Mouse (Mus musculus): ENCODE measurements at regions not wholly inside any gene's neighbourhood (a gene's known extent, or its start where the extent isn't known, plus 50 kb on each side); places are given as distances from the start of the nearest gene placed in this dataset.
A peak's percentile ranks its signal among the peaks of the same experiment; 100 is the strongest.

DNA sequence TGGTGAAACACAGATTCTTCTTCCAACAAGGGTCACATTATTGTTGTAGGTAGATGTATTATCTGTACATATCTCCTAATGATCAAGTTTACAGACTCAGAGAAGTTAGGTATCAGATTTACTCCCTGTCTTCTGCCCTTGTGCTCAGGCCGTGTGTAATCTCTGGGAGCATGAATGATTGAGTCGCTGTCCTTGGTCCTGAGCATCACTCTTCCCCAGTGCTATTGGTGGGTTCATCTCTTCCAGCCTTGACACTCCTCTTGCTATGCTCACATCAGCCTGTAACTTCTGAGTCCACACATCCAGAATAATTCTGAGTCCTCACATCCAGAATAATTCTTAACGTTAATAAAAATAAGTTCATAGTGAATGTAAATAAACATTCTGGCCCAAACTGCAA lies 295.6 kb downstream of the Basp1 start:
- no peaks in the 10 kb centered on the region for H3K27me3 ChIP-seq (ENCODE audit: control insufficient read depth, insufficient read depth, low read depth, low read length)
- H3K4me3 ChIP-seq (ENCODE audit: low read depth, low read length): no peak overlapping the region
- H3K4me2 ChIP-seq (ENCODE audit: low read length): no peak overlapping the region
- no peak for ATAC-seq
- no peaks in the 10 kb centered on the region for H3K36me3 ChIP-seq (ENCODE audit: control insufficient read depth, insufficient read depth, low read length)
- no peaks in the 10 kb centered on the region for H3K4me1 ChIP-seq (ENCODE audit: control insufficient read depth, insufficient read depth, low read length)
- H3K27ac ChIP-seq (ENCODE audit: low read length): no peak overlapping the region
- no peak overlapping the region for H3K9ac ChIP-seq (ENCODE audit: low read depth, low read length)
- no peaks in the 10 kb centered on the region for H3K9me3 ChIP-seq (replicated peaks; ENCODE audit: control insufficient read depth, low read length, poor library complexity, severe bottlenecking)
- 46% methylated on average over 3 of the region's 3 CpGs for WGBS

DNA sequence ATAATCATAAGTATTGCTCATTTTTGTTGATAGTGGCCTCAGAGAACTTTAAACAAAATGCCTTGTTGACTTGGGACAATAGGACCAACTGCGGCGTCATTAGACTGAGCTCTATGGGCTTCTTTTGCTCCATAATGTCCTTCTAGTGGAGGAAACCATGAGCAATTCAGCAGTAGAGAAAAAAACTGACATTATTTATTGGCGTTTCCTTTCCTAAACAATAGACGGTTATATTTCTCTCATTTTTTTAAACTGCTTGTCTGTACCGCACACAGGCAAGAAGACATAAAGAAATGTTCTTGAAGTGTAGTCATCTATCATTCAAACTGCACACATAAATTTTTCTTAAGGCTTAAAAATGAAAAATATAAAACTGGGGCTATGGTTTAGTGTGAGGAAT lies 310.8 kb downstream of the Basp1 start:
- H3K4me3 ChIP-seq (ENCODE audit: low read depth, low read length): no peak overlapping the region
- 96% methylated on average over 5 of the region's 5 CpGs for WGBS
- H3K9me3 ChIP-seq (replicated peaks; ENCODE audit: control insufficient read depth, low read length, poor library complexity, severe bottlenecking): no peaks in the 10 kb centered on the region
- no peak overlapping the region for H3K9ac ChIP-seq (ENCODE audit: low read depth, low read length)
- no peaks in the 10 kb centered on the region for H3K36me3 ChIP-seq (ENCODE audit: control insufficient read depth, insufficient read depth, low read length)
- H3K27me3 ChIP-seq (ENCODE audit: control insufficient read depth, insufficient read depth, low read depth, low read length): no peaks in the 10 kb centered on the region
- no peak for ATAC-seq
- no peak overlapping the region for H3K4me2 ChIP-seq (ENCODE audit: low read length)
- H3K4me1 ChIP-seq (ENCODE audit: control insufficient read depth, insufficient read depth, low read length): no peaks in the 10 kb centered on the region
- H3K27ac ChIP-seq (ENCODE audit: low read length): no peak overlapping the region

DNA sequence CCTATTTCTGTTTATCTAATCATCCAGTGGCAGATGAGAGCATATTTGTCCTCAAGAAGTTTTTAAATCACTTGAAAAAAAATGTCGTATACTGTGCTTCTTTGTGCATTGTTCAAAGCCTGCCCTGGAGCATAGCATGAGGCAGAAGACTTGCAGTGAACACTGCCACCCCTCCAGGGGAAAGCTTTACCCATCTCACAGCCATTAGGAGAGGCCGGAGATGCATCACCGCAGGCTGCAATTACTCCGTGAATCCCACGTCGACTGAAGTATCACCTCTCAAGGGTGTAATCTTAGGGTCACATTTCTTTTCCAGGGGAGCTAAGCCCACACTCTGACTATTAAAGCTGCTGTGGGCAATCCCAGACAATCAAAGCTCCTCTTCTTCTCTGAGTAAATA lies 319.8 kb downstream of the Basp1 start:
- peaks cover 3% of the 10 kb centered on the region; the same call in 1 of the 2 replicates for H3K4me1 ChIP-seq (ENCODE audit: control insufficient read depth, insufficient read depth, low read length)
- H3K9ac ChIP-seq (ENCODE audit: low read depth, low read length): no peak overlapping the region
- H3K4me2 ChIP-seq (ENCODE audit: low read length): no peak overlapping the region
- WGBS: 24% methylated on average over 6 of the region's 6 CpGs
- H3K27me3 ChIP-seq (ENCODE audit: control insufficient read depth, insufficient read depth, low read depth, low read length): no peaks in the 10 kb centered on the region
- no peak overlapping the region for H3K4me3 ChIP-seq (ENCODE audit: low read depth, low read length)
- ATAC-seq: 0 out of 2 replicates have a peak, but pooled peaks have one; percentile 54
- no peaks in the 10 kb centered on the region for H3K9me3 ChIP-seq (replicated peaks; ENCODE audit: control insufficient read depth, low read length, poor library complexity, severe bottlenecking)
- H3K36me3 ChIP-seq (ENCODE audit: control insufficient read depth, insufficient read depth, low read length): no peaks in the 10 kb centered on the region
- H3K27ac ChIP-seq (ENCODE audit: low read length): no peak overlapping the region

DNA sequence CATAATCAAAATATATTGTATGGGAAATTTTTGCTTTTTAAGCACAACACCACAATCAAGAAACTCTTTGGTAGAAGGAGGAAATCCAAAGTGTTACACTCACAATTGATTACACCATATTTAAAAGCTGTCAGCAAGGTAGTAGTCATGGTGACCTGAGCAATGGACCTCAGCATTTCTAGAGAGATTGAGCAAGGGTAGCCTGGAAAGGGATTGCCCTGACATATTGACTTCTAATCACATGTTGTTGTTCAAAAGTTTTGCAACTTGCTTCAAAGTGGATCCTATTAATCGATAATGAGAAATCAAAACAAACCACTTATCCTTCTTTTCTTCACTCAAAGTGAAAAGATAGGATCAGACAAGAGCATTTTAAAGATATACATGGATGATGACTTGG lies 343.9 kb downstream of the Basp1 start:
- no peak for ATAC-seq
- no peaks in the 10 kb centered on the region for H3K36me3 ChIP-seq (ENCODE audit: control insufficient read depth, insufficient read depth, low read length)
- H3K27me3 ChIP-seq (ENCODE audit: control insufficient read depth, insufficient read depth, low read depth, low read length): no peaks in the 10 kb centered on the region
- no peak overlapping the region for H3K9ac ChIP-seq (ENCODE audit: low read depth, low read length)
- no peaks in the 10 kb centered on the region for H3K4me1 ChIP-seq (ENCODE audit: control insufficient read depth, insufficient read depth, low read length)
- 91% methylated on average over 1 of the region's 1 CpGs for WGBS
- no peak overlapping the region for H3K4me2 ChIP-seq (ENCODE audit: low read length)
- H3K9me3 ChIP-seq (replicated peaks; ENCODE audit: control insufficient read depth, low read length, poor library complexity, severe bottlenecking): no peaks in the 10 kb centered on the region
- no peak overlapping the region for H3K27ac ChIP-seq (ENCODE audit: low read length)
- no peak overlapping the region for H3K4me3 ChIP-seq (ENCODE audit: low read depth, low read length)

DNA sequence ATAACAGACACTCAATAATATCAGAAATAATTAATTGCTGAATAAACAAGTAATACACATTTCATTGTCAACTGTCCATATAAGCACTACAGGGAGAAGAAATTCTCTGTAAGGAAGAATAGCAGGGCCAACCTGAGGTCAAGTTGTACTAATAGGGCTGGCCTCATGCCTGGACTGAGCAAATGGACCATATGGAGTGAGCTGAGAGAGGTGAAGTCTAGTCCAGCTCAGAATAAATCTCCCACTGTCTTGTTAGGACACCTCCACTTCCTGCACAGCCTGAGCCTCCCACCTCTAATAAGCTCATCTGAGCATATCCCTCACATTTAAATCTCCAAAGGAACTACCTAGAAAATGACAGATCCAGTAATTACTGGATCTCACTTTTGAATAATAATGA lies 354.2 kb downstream of the Basp1 start:
- H3K4me1 ChIP-seq (ENCODE audit: control insufficient read depth, insufficient read depth, low read length): no peaks in the 10 kb centered on the region
- no peak overlapping the region for H3K27ac ChIP-seq (ENCODE audit: low read length)
- H3K9ac ChIP-seq (ENCODE audit: low read depth, low read length): no peak overlapping the region
- 0 out of 2 replicates have a peak, but pooled peaks cover 2% of the 10 kb centered on the region for H3K9me3 ChIP-seq (replicated peaks; ENCODE audit: control insufficient read depth, low read length, poor library complexity, severe bottlenecking)
- H3K27me3 ChIP-seq (ENCODE audit: control insufficient read depth, insufficient read depth, low read depth, low read length): no peaks in the 10 kb centered on the region
- H3K4me3 ChIP-seq (ENCODE audit: low read depth, low read length): no peak overlapping the region
- no peak overlapping the region for H3K4me2 ChIP-seq (ENCODE audit: low read length)
- H3K36me3 ChIP-seq (ENCODE audit: control insufficient read depth, insufficient read depth, low read length): no peaks in the 10 kb centered on the region
- no peak for ATAC-seq

DNA sequence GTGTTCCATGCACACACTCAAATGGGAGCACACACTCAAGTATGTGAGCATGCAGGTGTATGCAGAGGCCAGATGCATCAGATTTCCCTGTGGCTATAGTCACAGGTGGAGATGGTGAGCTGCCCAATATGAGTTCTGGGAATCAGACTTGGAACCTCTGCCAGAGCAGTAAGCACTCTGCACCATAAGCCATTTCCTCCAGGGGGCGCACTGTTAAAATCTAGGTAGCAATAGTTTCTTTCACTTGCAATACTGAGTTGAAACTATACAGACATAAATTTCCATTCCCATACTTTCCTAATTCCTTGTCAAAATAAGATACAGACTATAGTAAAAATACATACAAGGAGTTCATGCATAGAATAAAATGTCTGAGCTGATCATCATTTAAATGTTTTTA lies 365.7 kb downstream of the Basp1 start:
- no peak overlapping the region for H3K27ac ChIP-seq (ENCODE audit: low read length)
- H3K27me3 ChIP-seq (ENCODE audit: control insufficient read depth, insufficient read depth, low read depth, low read length): no peaks in the 10 kb centered on the region
- no peaks in the 10 kb centered on the region for H3K9me3 ChIP-seq (replicated peaks; ENCODE audit: control insufficient read depth, low read length, poor library complexity, severe bottlenecking)
- no peak overlapping the region for H3K9ac ChIP-seq (ENCODE audit: low read depth, low read length)
- H3K4me1 ChIP-seq (ENCODE audit: control insufficient read depth, insufficient read depth, low read length): no peaks in the 10 kb centered on the region
- no peak overlapping the region for H3K4me2 ChIP-seq (ENCODE audit: low read length)
- no peak for ATAC-seq
- H3K36me3 ChIP-seq (ENCODE audit: control insufficient read depth, insufficient read depth, low read length): no peaks in the 10 kb centered on the region
- no peak overlapping the region for H3K4me3 ChIP-seq (ENCODE audit: low read depth, low read length)
- 32% methylated on average over 1 of the region's 1 CpGs for WGBS

DNA sequence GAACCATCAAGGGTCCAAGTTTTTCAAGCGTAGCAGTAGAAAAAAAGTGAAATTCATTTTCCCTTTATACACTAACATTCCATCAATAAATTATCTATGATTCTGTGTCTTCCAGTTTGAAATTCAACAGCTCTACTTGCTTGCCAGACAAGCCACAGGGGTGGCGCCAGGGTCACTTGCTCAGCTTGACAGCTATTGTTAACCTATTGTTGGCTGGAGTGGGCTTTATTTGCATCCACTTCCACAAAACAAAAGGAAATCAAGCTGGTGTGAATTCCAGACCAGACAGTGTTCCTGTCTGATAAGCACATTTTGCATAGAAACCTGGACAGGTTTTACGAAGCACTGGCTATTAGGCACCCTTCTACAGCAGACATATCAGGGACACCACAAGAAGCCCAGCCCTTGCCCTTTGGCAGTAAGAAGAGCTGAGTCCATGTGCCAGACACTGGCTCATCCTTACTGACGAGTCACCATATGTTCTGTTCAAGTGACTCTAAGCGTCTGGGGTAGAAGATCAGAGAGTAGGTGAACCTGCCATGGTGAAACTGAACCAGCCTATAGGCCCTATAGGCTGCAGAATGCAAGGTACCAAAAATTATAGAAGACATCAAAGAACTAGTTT lies 366.9 kb downstream of the Basp1 start:
- no peak for ATAC-seq
- 47% methylated on average over 5 of the region's 5 CpGs for WGBS
- Histone ChIP-seq H3K9ac (ENCODE audit: low read depth, low read length) (no peak overlapping the region), H3K9me3 (replicated peaks; ENCODE audit: control insufficient read depth, low read length, poor library complexity, severe bottlenecking) (no peaks in the 10 kb centered on the region), H3K4me2 (ENCODE audit: low read length) (no peak overlapping the region), H3K4me3 (ENCODE audit: low read depth, low read length) (no peak overlapping the region), H3K27me3 (ENCODE audit: control insufficient read depth, insufficient read depth, low read depth, low read length) (no peaks in the 10 kb centered on the region), H3K27ac (ENCODE audit: low read length) (no peak overlapping the region), H3K4me1 (ENCODE audit: control insufficient read depth, insufficient read depth, low read length) (no peaks in the 10 kb centered on the region), H3K36me3 (ENCODE audit: control insufficient read depth, insufficient read depth, low read length) (no peaks in the 10 kb centered on the region)

DNA sequence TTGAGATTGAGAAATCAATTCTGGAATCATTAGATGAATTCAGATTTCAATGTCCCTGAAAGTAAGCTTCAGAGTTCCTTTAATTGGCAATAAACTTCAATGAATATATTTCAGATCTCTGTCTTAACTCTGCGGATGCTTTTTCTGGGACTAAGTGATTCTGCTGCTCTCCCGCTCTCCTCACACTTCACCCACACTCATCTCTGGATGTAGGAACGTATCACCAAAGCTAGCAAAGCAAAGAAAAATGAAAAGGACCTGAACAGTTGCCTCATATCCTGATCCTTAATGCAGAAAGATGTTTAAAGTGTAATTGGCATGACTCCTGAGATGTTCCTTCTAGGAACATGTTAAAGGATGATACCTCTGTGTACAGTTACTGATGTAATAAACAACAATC lies 377.3 kb downstream of the Basp1 start:
- Histone ChIP-seq H3K27me3 (ENCODE audit: control insufficient read depth, insufficient read depth, low read depth, low read length) (no peaks in the 10 kb centered on the region), H3K36me3 (ENCODE audit: control insufficient read depth, insufficient read depth, low read length) (no peaks in the 10 kb centered on the region), H3K4me2 (ENCODE audit: low read length) (no peak overlapping the region), H3K9ac (ENCODE audit: low read depth, low read length) (no peak overlapping the region), H3K9me3 (replicated peaks; ENCODE audit: control insufficient read depth, low read length, poor library complexity, severe bottlenecking) (no peaks in the 10 kb centered on the region), H3K4me1 (ENCODE audit: control insufficient read depth, insufficient read depth, low read length) (no peaks in the 10 kb centered on the region), H3K27ac (ENCODE audit: low read length) (no peak overlapping the region), H3K4me3 (ENCODE audit: low read depth, low read length) (no peak overlapping the region)
- no peak for ATAC-seq
- WGBS: 88% methylated on average over 3 of the region's 3 CpGs

DNA sequence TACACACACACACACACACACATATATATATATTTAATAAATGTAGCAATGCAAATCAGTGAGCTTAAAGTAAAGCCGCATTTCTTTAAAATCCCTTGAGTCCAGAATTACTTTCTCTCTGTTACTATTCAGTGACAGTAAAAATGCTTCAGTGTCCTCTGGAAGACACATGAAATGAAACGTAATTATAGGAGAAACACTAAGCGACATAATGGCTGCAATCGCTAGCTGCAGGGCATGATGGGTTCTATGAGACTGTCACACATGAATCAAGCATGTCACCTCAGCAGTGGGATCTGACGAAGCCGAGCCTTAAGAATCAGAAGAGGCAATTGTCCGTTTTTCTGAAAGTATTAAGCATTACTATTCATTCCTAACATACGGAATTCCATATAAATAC lies 385.7 kb downstream of the Basp1 start:
- Histone ChIP-seq H3K9me3 (replicated peaks; ENCODE audit: control insufficient read depth, low read length, poor library complexity, severe bottlenecking) (no peaks in the 10 kb centered on the region), H3K27ac (ENCODE audit: low read length) (0 out of 2 replicates have a peak overlapping the region, but pooled peaks have one; percentile 33), H3K4me2 (ENCODE audit: low read length) (peak overlapping the region; percentile 24; the same call in 1 of the 2 replicates), H3K36me3 (ENCODE audit: control insufficient read depth, insufficient read depth, low read length) (no peaks in the 10 kb centered on the region), H3K9ac (ENCODE audit: low read depth, low read length) (0 out of 2 replicates have a peak overlapping the region, but pooled peaks have one; percentile 5), H3K4me1 (ENCODE audit: control insufficient read depth, insufficient read depth, low read length) (peaks cover 16% of the 10 kb centered on the region), H3K27me3 (ENCODE audit: control insufficient read depth, insufficient read depth, low read depth, low read length) (no peaks in the 10 kb centered on the region), H3K4me3 (ENCODE audit: low read depth, low read length) (no peak overlapping the region)
- WGBS: 31% methylated on average over 8 of the region's 8 CpGs
- no peak for ATAC-seq
